Mouse (Mus musculus): ENCODE measurements at regions not wholly inside any gene's neighbourhood (a gene's known extent, or its start where the extent isn't known, plus 50 kb on each side); places are given as distances from the start of the nearest gene placed in this dataset.

DNA sequence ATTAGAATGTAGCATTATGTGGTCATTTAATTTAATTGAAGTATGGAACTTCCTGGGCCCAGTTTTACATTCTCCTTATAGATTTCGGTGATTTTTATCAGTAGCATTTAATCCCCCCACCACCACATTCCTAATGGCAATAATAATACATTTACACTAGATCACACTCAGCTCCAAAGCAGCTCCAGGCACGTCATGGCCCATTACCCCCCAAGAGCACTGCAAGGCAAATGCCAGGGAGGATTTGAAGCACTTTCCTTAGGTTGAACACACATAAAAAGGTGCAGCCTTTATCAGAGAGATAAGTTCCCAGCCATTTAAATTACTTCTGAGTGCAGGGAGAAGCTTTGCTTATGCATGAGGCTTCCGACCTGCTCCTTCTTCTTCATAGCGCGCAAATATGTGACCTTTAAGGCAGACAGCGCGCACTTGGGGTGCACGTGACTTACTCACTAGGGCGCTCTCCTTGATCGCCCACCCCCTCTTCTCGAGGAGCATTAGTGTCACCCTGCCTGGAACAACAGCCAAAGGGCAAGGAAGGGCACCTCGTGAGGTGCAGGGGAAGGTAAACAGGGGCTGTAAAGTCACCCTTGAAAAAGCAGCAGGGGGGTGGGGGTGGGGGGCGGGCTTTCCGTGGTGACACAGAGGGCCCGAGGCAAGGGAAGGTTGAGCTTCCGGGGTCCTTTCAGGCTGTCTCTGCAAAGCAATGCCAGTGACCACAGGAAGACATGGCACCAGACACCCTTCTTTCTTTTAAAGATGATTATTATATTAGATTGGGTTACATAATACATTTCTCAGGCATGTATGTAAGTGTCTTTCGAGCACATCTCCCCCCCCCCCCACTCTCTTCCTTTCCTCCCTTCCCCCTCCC is 160.8 kb upstream of the Spats2l start:
- peak; percentile 58; the same call in 1 of the 2 replicates for ATAC-seq
- 0 out of 2 replicates have a peak, but pooled peaks cover 3% of the 10 kb centered on the region for H3K4me1 ChIP-seq (replicated peaks)
- H3K36me3 ChIP-seq = no peaks in the 10 kb centered on the region
- no peak overlapping the region for H3K27ac ChIP-seq
- H3K27me3 ChIP-seq (replicated peaks) = no peaks in the 10 kb centered on the region
- WGBS = 22% methylated on average over 17 of the region's 17 CpGs
- H3K9me3 ChIP-seq = no peaks in the 10 kb centered on the region
- peak overlapping the region; percentile 53 for H3K4me2 ChIP-seq (replicated peaks)
- H3K9ac ChIP-seq = no peak overlapping the region
- 0 out of 2 replicates have a peak overlapping the region, but pooled peaks have one; percentile 8 for H3K4me3 ChIP-seq (replicated peaks)

- Histone ChIP-seq H3K4me3 (replicated peaks) (no peak overlapping the region), H3K27ac (no peak overlapping the region), H3K4me1 (replicated peaks) (0 out of 2 replicates have a peak, but pooled peaks cover 3% of the 10 kb centered on the region), H3K27me3 (replicated peaks) (no peaks in the 10 kb centered on the region), H3K4me2 (replicated peaks) (no peak overlapping the region), H3K36me3 (no peaks in the 10 kb centered on the region), H3K9me3 (no peaks in the 10 kb centered on the region), H3K9ac (no peak overlapping the region)
- peak; percentile 51; the same call in 1 of the 2 replicates for ATAC-seq
Measured at GRCm38 (mm10) chr1:57615155-57615554, 158.8 kb upstream of the Spats2l start.

DNA sequence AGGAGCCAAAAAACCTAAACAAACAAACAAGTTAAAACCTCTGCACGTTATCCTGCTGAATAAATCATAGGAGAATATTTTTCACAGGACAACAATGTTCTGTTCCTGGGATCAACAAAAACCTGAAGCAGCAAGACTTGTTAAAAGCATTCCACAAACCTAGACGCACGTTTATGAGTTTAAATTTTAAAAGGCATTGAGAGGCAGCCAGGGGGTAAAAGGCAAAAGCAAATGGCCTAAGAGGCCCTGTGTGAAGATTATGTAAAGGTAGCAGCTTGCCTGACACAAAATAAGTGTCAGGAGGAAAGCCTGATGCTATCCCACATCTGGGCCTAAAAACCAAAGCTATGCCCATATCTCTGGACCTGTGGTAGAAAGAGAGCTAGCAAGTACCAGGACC is 156.6 kb upstream of the Spats2l start:
- WGBS = 84% methylated on average over 3 of the region's 3 CpGs
- H3K27ac ChIP-seq = no peak overlapping the region
- H3K27me3 ChIP-seq (replicated peaks) = no peaks in the 10 kb centered on the region
- H3K9ac ChIP-seq = no peak overlapping the region
- H3K9me3 ChIP-seq = no peaks in the 10 kb centered on the region
- no peak for ATAC-seq
- 0 out of 2 replicates have a peak, but pooled peaks cover 3% of the 10 kb centered on the region for H3K4me1 ChIP-seq (replicated peaks)
- H3K4me3 ChIP-seq (replicated peaks) = no peak overlapping the region
- H3K4me2 ChIP-seq (replicated peaks) = no peak overlapping the region
- no peaks in the 10 kb centered on the region for H3K36me3 ChIP-seq

GRCm38 (mm10) chr1:57622561-57622960 is 151.4 kb upstream of the Spats2l start:
- H3K4me1 ChIP-seq (replicated peaks) = no peaks in the 10 kb centered on the region
- no peaks in the 10 kb centered on the region for H3K27me3 ChIP-seq (replicated peaks)
- no peak overlapping the region for H3K27ac ChIP-seq
- 79% methylated on average over 9 of the region's 9 CpGs for WGBS
- no peak overlapping the region for H3K4me3 ChIP-seq (replicated peaks)
- no peaks in the 10 kb centered on the region for H3K36me3 ChIP-seq
- ATAC-seq = no peak
- no peak overlapping the region for H3K4me2 ChIP-seq (replicated peaks)
- H3K9ac ChIP-seq = no peak overlapping the region
- no peaks in the 10 kb centered on the region for H3K9me3 ChIP-seq

GRCm38 (mm10) chr1:57633986-57634385 is 140.0 kb upstream of the Spats2l start:
- no peak overlapping the region for H3K9ac ChIP-seq
- no peaks in the 10 kb centered on the region for H3K9me3 ChIP-seq
- H3K27ac ChIP-seq = no peak overlapping the region
- no peaks in the 10 kb centered on the region for H3K36me3 ChIP-seq
- H3K4me1 ChIP-seq (replicated peaks) = no peaks in the 10 kb centered on the region
- 57% methylated on average over 1 of the region's 1 CpGs for WGBS
- no peaks in the 10 kb centered on the region for H3K27me3 ChIP-seq (replicated peaks)
- no peak overlapping the region for H3K4me2 ChIP-seq (replicated peaks)
- H3K4me3 ChIP-seq (replicated peaks) = no peak overlapping the region
- ATAC-seq = no peak

- WGBS = 82% methylated on average over 5 of the region's 5 CpGs
- no peak overlapping the region for H3K4me2 ChIP-seq (replicated peaks)
- H3K27me3 ChIP-seq (replicated peaks) = no peaks in the 10 kb centered on the region
- no peak overlapping the region for H3K4me3 ChIP-seq (replicated peaks)
- H3K9me3 ChIP-seq = no peaks in the 10 kb centered on the region
- H3K9ac ChIP-seq = no peak overlapping the region
- no peaks in the 10 kb centered on the region for H3K36me3 ChIP-seq
- no peak overlapping the region for H3K27ac ChIP-seq
- no peaks in the 10 kb centered on the region for H3K4me1 ChIP-seq (replicated peaks)
- ATAC-seq = no peak
Measured at GRCm38 (mm10) chr1:57642131-57642530, 131.8 kb upstream of the Spats2l start.

DNA sequence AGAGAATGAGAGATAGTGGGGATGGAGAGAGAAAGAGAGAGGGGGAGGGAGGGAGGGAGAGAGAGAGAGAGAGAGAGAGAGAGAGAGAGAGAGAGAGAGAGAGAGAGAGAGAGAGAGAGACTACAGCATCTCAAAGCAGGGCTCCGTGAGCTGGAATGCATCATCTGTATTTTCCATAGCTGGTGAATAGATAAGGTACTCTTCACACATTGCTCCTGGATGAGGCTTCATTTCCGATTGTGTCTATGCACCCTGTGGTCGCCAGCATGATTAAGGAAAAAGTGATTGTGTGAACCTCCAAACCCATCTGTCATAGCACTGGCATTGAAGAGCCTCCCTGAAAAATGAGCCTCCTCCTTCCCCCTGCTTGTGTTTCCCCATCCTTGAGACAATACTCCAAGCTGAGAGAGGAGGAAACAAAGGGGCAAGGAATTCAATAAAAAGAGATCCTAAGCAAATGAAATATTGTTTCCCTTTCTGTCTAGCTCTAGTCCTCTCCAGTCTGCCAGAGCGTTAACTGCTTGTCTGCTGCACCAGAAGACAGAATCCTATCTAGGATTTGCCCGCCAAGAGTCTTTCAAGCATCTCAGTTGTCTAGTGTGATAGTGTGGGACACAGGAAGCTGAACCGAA is 130.4 kb upstream of the Spats2l start:
- no peak overlapping the region for H3K4me2 ChIP-seq (replicated peaks)
- no peaks in the 10 kb centered on the region for H3K4me1 ChIP-seq (replicated peaks)
- ATAC-seq = no peak
- WGBS = 52% methylated on average over 6 of the region's 6 CpGs
- H3K4me3 ChIP-seq (replicated peaks) = no peak overlapping the region
- no peak overlapping the region for H3K9ac ChIP-seq
- no peak overlapping the region for H3K27ac ChIP-seq
- H3K27me3 ChIP-seq (replicated peaks) = no peaks in the 10 kb centered on the region
- H3K36me3 ChIP-seq = no peaks in the 10 kb centered on the region
- no peaks in the 10 kb centered on the region for H3K9me3 ChIP-seq

DNA sequence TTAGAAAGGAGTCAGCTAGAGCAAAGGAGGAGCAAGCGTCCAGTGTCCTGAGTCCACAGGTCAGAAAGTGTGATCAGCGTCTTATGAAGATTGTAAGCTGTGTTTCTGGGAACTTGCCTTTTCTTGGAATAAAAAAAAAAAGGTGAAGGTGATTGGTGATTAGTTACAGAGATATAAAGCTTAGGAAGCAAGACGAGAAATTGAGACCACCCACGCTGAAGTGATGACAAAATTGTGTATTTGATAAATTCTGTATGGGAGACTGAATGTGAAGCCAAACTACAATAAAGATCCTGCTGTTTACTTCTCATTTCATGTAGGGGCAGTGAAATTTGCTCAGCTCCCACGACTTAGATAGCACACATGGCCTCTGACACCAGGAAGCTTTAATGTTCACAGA is 109.0 kb upstream of the Spats2l start:
- Histone ChIP-seq H3K27me3 (replicated peaks) (no peaks in the 10 kb centered on the region), H3K36me3 (no peaks in the 10 kb centered on the region), H3K4me1 (replicated peaks) (no peaks in the 10 kb centered on the region), H3K9me3 (no peaks in the 10 kb centered on the region), H3K4me3 (replicated peaks) (no peak overlapping the region), H3K4me2 (replicated peaks) (no peak overlapping the region), H3K27ac (no peak overlapping the region), H3K9ac (no peak overlapping the region)
- WGBS = 45% methylated on average over 5 of the region's 5 CpGs
- ATAC-seq = no peak

DNA sequence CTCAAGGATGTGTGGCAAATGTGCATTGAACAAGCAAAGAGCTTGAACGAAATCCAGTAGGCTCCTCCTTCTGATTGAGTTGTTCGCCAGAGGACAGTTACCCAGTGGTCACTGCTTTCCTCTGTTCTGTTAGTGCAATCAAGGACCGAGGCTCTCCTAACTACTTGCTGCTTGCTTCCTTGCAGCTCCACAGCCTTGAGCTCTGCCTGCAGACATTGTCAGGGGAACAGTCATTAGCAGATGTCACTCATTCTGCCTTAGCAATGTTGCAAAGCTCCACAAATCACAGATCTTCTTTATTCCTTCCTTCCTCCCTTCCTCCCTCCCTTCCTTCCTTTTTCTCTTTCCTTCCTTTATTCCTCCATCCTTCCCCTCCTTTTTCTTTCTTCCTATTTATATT is 108.2 kb upstream of the Spats2l start:
- Histone ChIP-seq H3K9me3 (no peaks in the 10 kb centered on the region), H3K4me2 (replicated peaks) (no peak overlapping the region), H3K27ac (no peak overlapping the region), H3K9ac (no peak overlapping the region), H3K36me3 (no peaks in the 10 kb centered on the region), H3K27me3 (replicated peaks) (no peaks in the 10 kb centered on the region), H3K4me3 (replicated peaks) (no peak overlapping the region), H3K4me1 (replicated peaks) (no peaks in the 10 kb centered on the region)
- WGBS = 72% methylated on average over 3 of the region's 3 CpGs
- ATAC-seq = no peak

- H3K4me3 ChIP-seq (replicated peaks) = no peak overlapping the region
- H3K36me3 ChIP-seq = no peaks in the 10 kb centered on the region
- H3K9ac ChIP-seq = no peak overlapping the region
- H3K4me1 ChIP-seq (replicated peaks) = no peaks in the 10 kb centered on the region
- H3K27ac ChIP-seq = no peak overlapping the region
- ATAC-seq = no peak
- 64% methylated on average over 6 of the region's 6 CpGs for WGBS
- H3K9me3 ChIP-seq = no peaks in the 10 kb centered on the region
- no peak overlapping the region for H3K4me2 ChIP-seq (replicated peaks)
- no peaks in the 10 kb centered on the region for H3K27me3 ChIP-seq (replicated peaks)
Measured at GRCm38 (mm10) chr1:57666179-57666693, 107.7 kb upstream of the Spats2l start.

DNA sequence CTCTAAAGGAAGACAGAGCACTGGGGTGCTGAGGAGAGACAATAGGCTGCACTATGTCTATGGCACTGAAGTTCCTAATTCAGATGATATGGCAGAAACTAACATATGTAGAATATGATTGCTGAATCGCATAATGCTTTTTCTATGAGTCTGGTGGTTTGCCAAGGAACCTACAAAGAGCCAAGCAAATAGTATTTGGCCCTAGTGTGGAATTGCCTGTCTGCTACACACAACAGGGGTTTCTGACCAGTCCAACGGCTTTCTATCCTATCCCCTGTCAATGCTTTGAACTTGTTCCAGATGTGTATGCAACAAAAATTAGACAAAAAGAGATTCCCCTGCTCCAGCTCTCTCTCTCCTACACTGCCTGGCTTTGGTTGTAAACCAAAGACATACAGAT is 100.5 kb upstream of the Spats2l start:
- Histone ChIP-seq H3K4me2 (replicated peaks) (no peak overlapping the region), H3K4me1 (replicated peaks) (no peaks in the 10 kb centered on the region), H3K4me3 (replicated peaks) (no peak overlapping the region), H3K36me3 (no peaks in the 10 kb centered on the region), H3K27ac (no peak overlapping the region), H3K9ac (no peak overlapping the region), H3K9me3 (no peaks in the 10 kb centered on the region), H3K27me3 (replicated peaks) (no peaks in the 10 kb centered on the region)
- ATAC-seq = no peak
- 73% methylated on average over 2 of the region's 2 CpGs for WGBS

DNA sequence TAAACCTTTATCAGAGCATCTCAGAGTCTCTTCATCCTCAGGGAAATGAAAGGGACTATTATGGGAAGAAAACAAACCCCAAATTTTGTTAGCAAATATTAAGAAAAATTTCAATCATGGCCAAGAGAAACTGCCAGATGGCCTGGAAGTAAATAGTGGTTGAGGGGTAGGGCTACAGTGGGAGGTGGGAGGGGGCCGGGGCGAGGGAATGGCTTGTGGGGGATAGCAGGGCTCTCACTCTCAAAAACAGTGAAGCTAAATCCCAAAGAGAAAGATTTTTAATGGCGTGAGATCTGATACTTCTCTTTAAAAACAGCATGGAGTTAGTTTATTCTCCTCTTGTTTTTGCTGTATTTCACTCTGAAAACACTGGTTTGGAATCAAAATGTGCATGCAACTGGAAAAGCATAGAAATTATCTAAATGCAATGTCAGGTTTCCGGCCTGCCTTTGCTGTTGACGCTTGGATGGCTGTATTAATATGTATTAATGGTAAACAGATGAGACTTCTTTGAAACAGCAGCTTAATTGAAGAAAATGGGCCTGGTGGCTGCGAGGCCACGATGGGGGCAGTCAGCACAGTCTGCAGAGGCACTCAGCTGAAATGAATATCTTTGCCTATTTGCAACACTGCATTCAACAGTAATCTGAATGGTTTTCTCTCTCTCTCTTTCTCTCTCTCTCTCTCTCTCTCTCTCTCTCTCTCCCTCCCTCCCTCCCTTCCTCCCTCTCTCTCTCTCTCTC is 99.8 kb upstream of the Spats2l start:
- Histone ChIP-seq H3K4me2 (replicated peaks) (no peak overlapping the region), H3K27me3 (replicated peaks) (no peaks in the 10 kb centered on the region), H3K36me3 (no peaks in the 10 kb centered on the region), H3K27ac (no peak overlapping the region), H3K9me3 (no peaks in the 10 kb centered on the region), H3K4me1 (replicated peaks) (no peaks in the 10 kb centered on the region), H3K9ac (no peak overlapping the region), H3K4me3 (replicated peaks) (no peak overlapping the region)
- WGBS = 62% methylated on average over 7 of the region's 7 CpGs
- ATAC-seq = no peak

Data from intestine, embryonic 15.5 days (tissue).